Mouse (Mus musculus) brain, embryonic 14.5 days (tissue): Measurements from ENCODE around the gene Gid4.

Experiments
- CTCF ChIP-seq: fragments of 200-500 bp; IDR thresholded peaks from 2 replicates; pipeline ENCODE4 v1.5.1; 2012; ENCODE audit warnings: inconsistent platforms, mild to moderate bottlenecking, moderate library complexity, borderline replicate concordance; ENCODE audit not compliant: insufficient read depth, insufficient read length; ENCODE audit errors: extremely low read depth
- POLR2A ChIP-seq: fragments of 200-500 bp; IDR thresholded peaks from 2 replicates; pipeline ENCODE4 v1.6.1; 2012; ENCODE audit warnings: mild to moderate bottlenecking, inconsistent platforms, borderline replicate concordance; ENCODE audit not compliant: poor library complexity, insufficient read depth, insufficient read length, severe bottlenecking; ENCODE audit errors: extremely low read depth

DNA sequence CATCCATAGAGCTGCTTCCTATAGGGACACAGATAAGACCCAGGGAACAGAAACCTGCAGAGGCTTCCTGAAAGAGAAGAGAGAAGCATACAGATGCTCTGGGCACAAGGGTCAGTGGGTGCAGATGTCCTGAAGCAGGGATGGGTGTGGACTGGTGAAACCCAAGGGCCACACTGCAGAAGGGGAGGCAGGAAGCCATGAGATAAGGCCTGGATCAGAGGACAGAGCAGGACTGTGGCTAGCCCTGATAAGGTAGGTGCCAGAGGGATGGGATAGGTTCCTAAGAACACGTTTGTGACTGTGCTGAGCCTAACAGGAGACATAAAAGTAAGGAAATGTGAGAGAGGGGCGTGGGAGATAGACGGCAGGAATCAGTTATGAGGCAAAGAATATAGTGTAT lies 69.3 kb downstream of the Gid4 start:
- TF ChIP-seq POLR2A (no peak), CTCF (no peak)
